Mouse (Mus musculus): ENCODE measurements around the gene Cd44.

GRCm38 (mm10) chr2:102873194-102873593 is 28.3 kb downstream of the Cd44 start:
- no peak for TF ChIP-seq CTCF (IDR thresholded peaks at IDR 0.05; ENCODE audit: borderline replicate concordance, control insufficient read depth, extremely low read depth, insufficient read depth, low read length, poor library complexity)
- no peak for TF ChIP-seq POLR2A (IDR thresholded peaks at IDR 0.05; ENCODE audit: control insufficient read depth, extremely low read depth, insufficient read depth, low read length, poor library complexity)

Measured in thymus, adult 2 months (tissue).